Mouse (Mus musculus): ENCODE data around the gene Msln. TPM values are rescaled to one million over a fixed set of nuclear protein-coding genes. Genes with fewer than 3 reads are reported as not detected.
A peak's percentile ranks its signal among the peaks of the same experiment; 100 is the strongest.

The Msln gene
- polyA plus RNA-seq, 1 experiment from 2014 or later = not detected

- peaks cover 4% of the 10 kb centered on the region; the same call in 1 of the 2 replicates for H3K27me3 ChIP-seq (ENCODE audit: control insufficient read depth, insufficient read depth, low read length)
- H3K36me3 ChIP-seq (replicated peaks; ENCODE audit: control insufficient read depth, insufficient read depth, low read depth, low read length) = no peaks in the 10 kb centered on the region; the same call in 1 of the 2 replicates
- peaks cover 6% of the 10 kb centered on the region; the same call in 1 of the 2 replicates for H3K4me1 ChIP-seq (ENCODE audit: control insufficient read depth, insufficient read depth, low read length)
- ATAC-seq (replicated peaks; ENCODE audit: insufficient number of reproducible peaks, low FRiP score, low TSS enrichment, low read depth) = no peak
- no peak overlapping the region for H3K27ac ChIP-seq (replicated peaks; ENCODE audit: low read depth, low read length)
- no peaks in the 10 kb centered on the region for H3K9me3 ChIP-seq (replicated peaks; ENCODE audit: control insufficient read depth, low read length)
- no peak overlapping the region for H3K9ac ChIP-seq (replicated peaks; ENCODE audit: low read length)
- 5% methylated on average over 6 of the region's 6 CpGs for WGBS
- H3K4me3 ChIP-seq (ENCODE audit: low read depth, low read length) = no peak overlapping the region
- no peak overlapping the region for H3K4me2 ChIP-seq (ENCODE audit: low read depth, low read length)
- peak; percentile 26 for DNase-seq (ENCODE audit: low spot score)
These were observed 38.0 kb downstream of the Msln start for GRCm38 (mm10) chr17:25716130-25716529.

- Histone ChIP-seq H3K9me3 (replicated peaks; ENCODE audit: control insufficient read depth, low read length) (no peaks in the 10 kb centered on the region), H3K27me3 (ENCODE audit: control insufficient read depth, insufficient read depth, low read length) (peaks cover 4% of the 10 kb centered on the region; the same call in 1 of the 2 replicates), H3K4me1 (ENCODE audit: control insufficient read depth, insufficient read depth, low read length) (peaks cover 6% of the 10 kb centered on the region; the same call in 1 of the 2 replicates), H3K4me2 (ENCODE audit: low read depth, low read length) (no peak overlapping the region), H3K4me3 (ENCODE audit: low read depth, low read length) (no peak overlapping the region), H3K9ac (replicated peaks; ENCODE audit: low read length) (no peak overlapping the region), H3K27ac (replicated peaks; ENCODE audit: low read depth, low read length) (no peak overlapping the region), H3K36me3 (replicated peaks; ENCODE audit: control insufficient read depth, insufficient read depth, low read depth, low read length) (no peaks in the 10 kb centered on the region; the same call in 1 of the 2 replicates)
- WGBS = 45% methylated on average over 3 of the region's 3 CpGs
- no peak for ATAC-seq (replicated peaks; ENCODE audit: insufficient number of reproducible peaks, low FRiP score, low TSS enrichment, low read depth)
- DNase-seq (ENCODE audit: low spot score) = no peak
These were observed 38.6 kb downstream of the Msln start for GRCm38 (mm10) chr17:25715627-25716026.

GRCm38 (mm10) chr17:25711136-25711535 lies 43.0 kb downstream of the Msln start:
- H3K4me2 ChIP-seq (ENCODE audit: low read depth, low read length) = no peak overlapping the region
- no peaks in the 10 kb centered on the region for H3K4me1 ChIP-seq (ENCODE audit: control insufficient read depth, insufficient read depth, low read length)
- DNase-seq (ENCODE audit: low spot score) = no peak

GRCm38 (mm10) chr17:25709994-25710393 lies 44.2 kb downstream of the Msln start:
- Histone ChIP-seq H3K4me3 (ENCODE audit: low read depth, low read length) (no peak overlapping the region), H3K27ac (replicated peaks; ENCODE audit: low read depth, low read length) (no peak overlapping the region), H3K27me3 (ENCODE audit: control insufficient read depth, insufficient read depth, low read length) (no peaks in the 10 kb centered on the region), H3K36me3 (replicated peaks; ENCODE audit: control insufficient read depth, insufficient read depth, low read depth, low read length) (no peaks in the 10 kb centered on the region), H3K9ac (replicated peaks; ENCODE audit: low read length) (no peak overlapping the region), H3K4me1 (ENCODE audit: control insufficient read depth, insufficient read depth, low read length) (no peaks in the 10 kb centered on the region), H3K9me3 (replicated peaks; ENCODE audit: control insufficient read depth, low read length) (no peaks in the 10 kb centered on the region), H3K4me2 (ENCODE audit: low read depth, low read length) (no peak overlapping the region)
- no peak for ATAC-seq (replicated peaks; ENCODE audit: insufficient number of reproducible peaks, low FRiP score, low TSS enrichment, low read depth)
- DNase-seq (ENCODE audit: low spot score) = no peak
- 84% methylated on average over 2 of the region's 2 CpGs for WGBS

More at GRCm38 (mm10) chr17:25711136-25711535, 43.0 kb downstream of the Msln start:
- 87% methylated on average over 4 of the region's 4 CpGs for WGBS
- Histone ChIP-seq H3K36me3 (replicated peaks; ENCODE audit: control insufficient read depth, insufficient read depth, low read depth, low read length) (no peaks in the 10 kb centered on the region), H3K9me3 (replicated peaks; ENCODE audit: control insufficient read depth, low read length) (no peaks in the 10 kb centered on the region), H3K9ac (replicated peaks; ENCODE audit: low read length) (no peak overlapping the region), H3K27ac (replicated peaks; ENCODE audit: low read depth, low read length) (no peak overlapping the region), H3K27me3 (ENCODE audit: control insufficient read depth, insufficient read depth, low read length) (no peaks in the 10 kb centered on the region), H3K4me3 (ENCODE audit: low read depth, low read length) (no peak overlapping the region)
- no peak for ATAC-seq (replicated peaks; ENCODE audit: insufficient number of reproducible peaks, low FRiP score, low TSS enrichment, low read depth)

GRCm38 (mm10) chr17:25700863-25701496 lies 53.2 kb downstream of the Msln start:
- Histone ChIP-seq H3K36me3 (replicated peaks; ENCODE audit: control insufficient read depth, insufficient read depth, low read depth, low read length) (no peaks in the 10 kb centered on the region), H3K27me3 (ENCODE audit: control insufficient read depth, insufficient read depth, low read length) (no peaks in the 10 kb centered on the region), H3K9me3 (replicated peaks; ENCODE audit: control insufficient read depth, low read length) (no peaks in the 10 kb centered on the region), H3K4me2 (ENCODE audit: low read depth, low read length) (no peak overlapping the region), H3K27ac (replicated peaks; ENCODE audit: low read depth, low read length) (no peak overlapping the region), H3K9ac (replicated peaks; ENCODE audit: low read length) (no peak overlapping the region), H3K4me3 (ENCODE audit: low read depth, low read length) (no peak overlapping the region), H3K4me1 (ENCODE audit: control insufficient read depth, insufficient read depth, low read length) (peaks cover 5% of the 10 kb centered on the region)
- ATAC-seq (replicated peaks; ENCODE audit: insufficient number of reproducible peaks, low FRiP score, low TSS enrichment, low read depth) (no peak), DNase-seq (ENCODE audit: low spot score) (no peak)
- WGBS = 61% methylated on average over 9 of the region's 9 CpGs

Small RNA genes lying within 50 kb of the gene (microRNA-seq; reads per million reads assigned to microRNA genes)
- gene Gm25083 (ENCODE audit: borderline number of aligned reads) (not detected), gene Mir6966 (ENCODE audit: borderline number of aligned reads) (not detected)

Other genes with a start within 250 kb of the Msln start
- 6.2 and 9.5 TPM in 2 replicates for gene Sox8, start 183.7 kb downstream of the Msln start, polyA plus RNA-seq (2014; fragmentation: Nextera tagmentation; extraction: Ambion mirVana)
- 24.9 and 25.7 TPM in 2 replicates for gene Lmf1, start 175.3 kb downstream of the Msln start, polyA plus RNA-seq (2014; fragmentation: Nextera tagmentation; extraction: Ambion mirVana)
- 1.7 and 2.4 TPM in 2 replicates for gene Gng13, start 37.2 kb downstream of the Msln start, polyA plus RNA-seq (2014; fragmentation: Nextera tagmentation; extraction: Ambion mirVana)
- 17.7 and 21.2 TPM in 2 replicates for gene Chtf18, start 27.0 kb downstream of the Msln start, polyA plus RNA-seq (2014; fragmentation: Nextera tagmentation; extraction: Ambion mirVana)
- gene Rpusd1, start 26.7 kb downstream of the Msln start, polyA plus RNA-seq (2014; fragmentation: Nextera tagmentation; extraction: Ambion mirVana) = 18.7 and 19.4 TPM in 2 replicates
- gene Mslnl, start 18.3 kb downstream of the Msln start, polyA plus RNA-seq (2014; fragmentation: Nextera tagmentation; extraction: Ambion mirVana) = 0.10 TPM in 1 of 2 replicates, not detected in the other
- 23.8 and 24.5 TPM in 2 replicates for gene Narfl, start 19.4 kb upstream of the Msln start, polyA plus RNA-seq (2014; fragmentation: Nextera tagmentation; extraction: Ambion mirVana)
- 58.7 and 61.1 TPM in 2 replicates for gene Haghl, start 31.3 kb upstream of the Msln start, polyA plus RNA-seq (2014; fragmentation: Nextera tagmentation; extraction: Ambion mirVana)
- gene Ccdc78, start 32.2 kb upstream of the Msln start, polyA plus RNA-seq (2014; fragmentation: Nextera tagmentation; extraction: Ambion mirVana) = not detected in 2 replicates
- 58.4 and 62.9 TPM in 2 replicates for gene Fam173a, start 38.5 kb upstream of the Msln start, polyA plus RNA-seq (2014; fragmentation: Nextera tagmentation; extraction: Ambion mirVana)
- not detected in 2 replicates for gene AC134908.4, start 41.3 kb upstream of the Msln start, polyA plus RNA-seq (2014; fragmentation: Nextera tagmentation; extraction: Ambion mirVana)
- gene Metrn, start 42.8 kb upstream of the Msln start, polyA plus RNA-seq (2014; fragmentation: Nextera tagmentation; extraction: Ambion mirVana) = 13.4 and 15.6 TPM in 2 replicates
- 3.9 and 4.2 TPM in 2 replicates for gene Fbxl16, start 54.7 kb upstream of the Msln start, polyA plus RNA-seq (2014; fragmentation: Nextera tagmentation; extraction: Ambion mirVana)
- 24.5 and 26.9 TPM in 2 replicates for gene Wdr24, start 69.2 kb upstream of the Msln start, polyA plus RNA-seq (2014; fragmentation: Nextera tagmentation; extraction: Ambion mirVana)
- 42.0 and 47.7 TPM in 2 replicates for gene Jmjd8, start 74.5 kb upstream of the Msln start, polyA plus RNA-seq (2014; fragmentation: Nextera tagmentation; extraction: Ambion mirVana)
- 323 and 352 TPM in 2 replicates for gene Stub1, start 79.0 kb upstream of the Msln start, polyA plus RNA-seq (2014; fragmentation: Nextera tagmentation; extraction: Ambion mirVana)
- gene Rhbdl1, start 82.9 kb upstream of the Msln start, polyA plus RNA-seq (2014; fragmentation: Nextera tagmentation; extraction: Ambion mirVana) = 1.1 and 1.5 TPM in 2 replicates
- gene Gm20683, start 87.4 kb upstream of the Msln start, polyA plus RNA-seq (2014; fragmentation: Nextera tagmentation; extraction: Ambion mirVana) = 0.36 and 1.2 TPM in 2 replicates
- 7.1 and 9.7 TPM in 2 replicates for gene Rhot2, start 90.5 kb upstream of the Msln start, polyA plus RNA-seq (2014; fragmentation: Nextera tagmentation; extraction: Ambion mirVana)
- 14.7 and 15.1 TPM in 2 replicates for gene Wdr90, start 107.1 kb upstream of the Msln start, polyA plus RNA-seq (2014; fragmentation: Nextera tagmentation; extraction: Ambion mirVana)
- 7.3 and 9.5 TPM in 2 replicates for gene Mcrip2, start 114.4 kb upstream of the Msln start, polyA plus RNA-seq (2014; fragmentation: Nextera tagmentation; extraction: Ambion mirVana)
- 49.8 and 63.3 TPM in 2 replicates for gene Mettl26, start 120.7 kb upstream of the Msln start, polyA plus RNA-seq (2014; fragmentation: Nextera tagmentation; extraction: Ambion mirVana)
- 0.63 and 0.87 TPM in 2 replicates for gene Wfikkn1, start 126.5 kb upstream of the Msln start, polyA plus RNA-seq (2014; fragmentation: Nextera tagmentation; extraction: Ambion mirVana)
- 17.6 and 18.7 TPM in 2 replicates for gene Rab40c, start 165.3 kb upstream of the Msln start, polyA plus RNA-seq (2014; fragmentation: Nextera tagmentation; extraction: Ambion mirVana)
- gene Pigq, start 190.6 kb upstream of the Msln start, polyA plus RNA-seq (2014; fragmentation: Nextera tagmentation; extraction: Ambion mirVana) = 40.2 and 41.4 TPM in 2 replicates
- gene Nhlrc4, start 190.6 kb upstream of the Msln start, polyA plus RNA-seq (2014; fragmentation: Nextera tagmentation; extraction: Ambion mirVana) = 0.15 TPM in 1 of 2 replicates, not detected in the other
- gene A930017K11Rik, start 198.2 kb upstream of the Msln start, polyA plus RNA-seq (2014; fragmentation: Nextera tagmentation; extraction: Ambion mirVana) = 0.15 and 0.49 TPM in 2 replicates
- gene Capn15, start 231.4 kb upstream of the Msln start, polyA plus RNA-seq (2014; fragmentation: Nextera tagmentation; extraction: Ambion mirVana) = 17.4 and 20.2 TPM in 2 replicates